Mouse (Mus musculus): ENCODE results near the gene Slc26a1.

DNA sequence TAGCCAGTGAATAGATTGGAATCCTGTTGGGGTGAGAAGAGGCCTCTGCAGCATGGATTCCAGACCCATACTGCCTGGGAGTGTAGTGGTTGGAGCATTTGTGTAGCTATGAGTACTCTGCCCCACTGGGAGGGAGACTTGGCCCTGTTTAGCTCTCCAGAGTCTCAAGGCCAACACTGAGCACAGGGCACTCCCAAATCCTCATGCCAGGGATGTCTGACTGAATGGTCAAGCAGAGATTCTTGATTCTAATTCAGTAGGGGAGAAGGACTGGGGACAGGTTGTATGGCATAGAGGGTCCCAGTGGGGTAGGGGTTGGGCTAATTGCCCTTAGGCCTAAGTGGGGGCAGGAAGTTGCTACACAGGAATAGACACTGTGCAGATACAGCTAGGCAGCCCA lies 38.3 kb upstream of the Slc26a1 start:
- TF ChIP-seq CTCF (IDR thresholded peaks at IDR 0.05; ENCODE audit: low read depth), result no peak
- no peak for TF ChIP-seq EP300 (optimal IDR thresholded peaks at IDR 0.05)

All from stomach, postnatal 0 days (tissue).